Mouse (Mus musculus) mesoderm, embryonic 11.5 days (tissue): ENCODE measurements around the gene Sft2d2.

Source experiments
- DNase-seq: peaks from one replicate; pipeline ENCODE4 v3.0.0-alpha.2; 2012; ENCODE audit warnings: low read depth, low spot score

The Sft2d2 gene

GRCm38 (mm10) chr1:165133279-165133678, 61.0 kb downstream of the Sft2d2 start:
- no peak for DNase-seq

GRCm38 (mm10) chr1:165132187-165132877, 61.9 kb downstream of the Sft2d2 start:
- DNase-seq, result peak; percentile 84

- DNase-seq, result no peak
Observed at GRCm38 (mm10) chr1:165129573-165129972, 64.7 kb downstream of the Sft2d2 start.
